Comparison of ENCODE assay signal across 32 mouse cellular contexts in genomic region chr9:83667031-83667430, GRCm38 (mm10).
"Had no signal": no experiment of that assay in that cellular context is flagged by ENCODE, and none has a peak within 500 bp of the region (broad histone marks: within the 10 kb centered on the region; RNA-seq: fewer than 3 reads in every experiment).

No protein-coding gene starts in this region.

- DNase-seq: left cerebral cortex, postnatal 4 days; liver; liver, embryonic 13.5 days; liver, postnatal 0 days; lung, adult 18-20 months; lung, adult 2 months; lung, embryonic 14.5 days; lung, postnatal 10 days; lung, postnatal 14 days; lung, postnatal 36 days; lung, postnatal 4 days; midbrain, embryonic 14.5 days had no signal

- H3K4me3 ChIP-seq: limb, embryonic 10.5 days; limb, embryonic 12.5 days; limb, embryonic 13.5 days; limb, embryonic 15.5 days; liver, embryonic 12.5 days; liver, embryonic 13.5 days; liver, embryonic 15.5 days; lung, embryonic 15.5 days; megakaryocyte, embryonic 14.5 days; midbrain, embryonic 10.5 days; midbrain, embryonic 12.5 days; midbrain, embryonic 13.5 days; midbrain, embryonic 15.5 days; myocyte; neural tube, embryonic 12.5 days had no signal

- H3K4me2 ChIP-seq: limb, embryonic 12.5 days; limb, embryonic 13.5 days; limb, embryonic 15.5 days; liver, embryonic 11.5 days; liver, embryonic 12.5 days; liver, embryonic 13.5 days; liver, embryonic 15.5 days; lung, embryonic 14.5 days; lung, embryonic 15.5 days; midbrain, embryonic 11.5 days; midbrain, embryonic 12.5 days; midbrain, embryonic 13.5 days; midbrain, embryonic 15.5 days; neural tube, embryonic 12.5 days had no signal

- H3K27ac ChIP-seq: limb, embryonic 10.5 days; limb, embryonic 12.5 days; limb, embryonic 13.5 days; limb, embryonic 15.5 days; liver, embryonic 12.5 days; liver, embryonic 13.5 days; liver, embryonic 14.5 days; liver, embryonic 15.5 days; lung, embryonic 15.5 days; macrophage; midbrain, embryonic 10.5 days; midbrain, embryonic 12.5 days; midbrain, embryonic 13.5 days; midbrain, embryonic 15.5 days; neural tube, embryonic 12.5 days had no signal

- H3K9me3 ChIP-seq: limb, embryonic 10.5 days; limb, embryonic 12.5 days; limb, embryonic 13.5 days; limb, embryonic 15.5 days; liver, embryonic 12.5 days; liver, embryonic 13.5 days; liver, embryonic 15.5 days; lung, embryonic 15.5 days; midbrain, embryonic 10.5 days; midbrain, embryonic 12.5 days; midbrain, embryonic 13.5 days; midbrain, embryonic 15.5 days; neural tube, embryonic 12.5 days had no signal

- ATAC-seq: liver, embryonic 12.5 days; liver, postnatal 0 days; lung, postnatal 0 days; midbrain, embryonic 13.5 days; midbrain, embryonic 15.5 days; midbrain, embryonic 16.5 days had no signal

- H3K27me3 ChIP-seq: limb, embryonic 12.5 days; limb, embryonic 13.5 days; limb, embryonic 15.5 days; liver, embryonic 12.5 days; liver, embryonic 13.5 days; liver, embryonic 15.5 days; lung, embryonic 15.5 days; megakaryocyte, embryonic 14.5 days; midbrain, embryonic 12.5 days; midbrain, embryonic 13.5 days; midbrain, embryonic 15.5 days; neural tube, embryonic 12.5 days had no signal

- H3K4me1 ChIP-seq: limb, embryonic 12.5 days; limb, embryonic 15.5 days; liver, embryonic 12.5 days; liver, embryonic 13.5 days; liver, embryonic 15.5 days; megakaryocyte, embryonic 14.5 days; neural tube, embryonic 12.5 days had no signal

- H3K36me3 ChIP-seq: limb, embryonic 10.5 days; limb, embryonic 12.5 days; limb, embryonic 13.5 days; limb, embryonic 15.5 days; liver, embryonic 12.5 days; liver, embryonic 13.5 days; liver, embryonic 15.5 days; lung, embryonic 15.5 days; midbrain, embryonic 10.5 days; midbrain, embryonic 12.5 days; midbrain, embryonic 13.5 days; midbrain, embryonic 15.5 days; neural tube, embryonic 12.5 days had no signal

- H3K9ac ChIP-seq: limb, embryonic 12.5 days; limb, embryonic 13.5 days; limb, embryonic 15.5 days; liver, embryonic 12.5 days; liver, embryonic 13.5 days; liver, embryonic 14.5 days; liver, embryonic 15.5 days; liver, postnatal 0 days; lung, embryonic 14.5 days; lung, embryonic 15.5 days; midbrain, embryonic 12.5 days; midbrain, embryonic 13.5 days; midbrain, embryonic 15.5 days; neural tube, embryonic 12.5 days had no signal
